ENCODE assay signal across 23 mouse cellular contexts in genomic region chr9:123846490-123846889, GRCm38 (mm10). TPM values are rescaled to one million over a fixed set of nuclear protein-coding genes. Genes with fewer than 3 reads are reported as not detected.
DNase-seq lines count a peak whose midpoint lies in the region; ATAC-seq and TF ChIP-seq lines count a peak whose summit lies in the region.
"Had no signal": no experiment of that assay in that cellular context is flagged by ENCODE, and none has a peak within 500 bp of the region (broad histone marks: within the 10 kb centered on the region; RNA-seq: fewer than 3 reads in every experiment).

No protein-coding gene starts in this region.

- H3K4me1 ChIP-seq in heart, embryonic 12.5 days (replicated peaks), result peaks cover 48% of the 10 kb centered on the region
- H3K4me1 ChIP-seq in CH12.LX (ENCODE audit: control insufficient read depth in 1 of 2, insufficient read depth in 2 of 2), result peaks cover 13 to 59% of the 10 kb centered on the region in 2 experiments
- peaks cover 38 to 41% of the 10 kb centered on the region in 2 experiments for H3K4me1 ChIP-seq in liver, embryonic 14.5 days (replicated peaks; ENCODE audit: control insufficient read depth in 2 of 2, insufficient read depth in 2 of 2, low read length in 1 of 2)
- 0 out of 2 replicates have a peak, but pooled peaks cover 2% of the 10 kb centered on the region for H3K4me1 ChIP-seq in intestine, embryonic 15.5 days (replicated peaks)

- peak overlapping the region; percentile 96 for H3K27ac ChIP-seq in heart, embryonic 12.5 days (ENCODE audit: poor library complexity, severe bottlenecking)
- H3K27ac ChIP-seq in CH12.LX (ENCODE audit: insufficient read depth, low read depth), result peak overlapping the region; percentile 74
- H3K27ac ChIP-seq in liver, embryonic 14.5 days, result peak overlapping the region; percentile 0; the same call in 1 of the 2 replicates
- H3K27ac ChIP-seq in intestine, embryonic 15.5 days, result no peak overlapping the region
- H3K27ac ChIP-seq: embryonic facial prominence, embryonic 10.5 days; hindbrain, embryonic 15.5 days; limb, embryonic 10.5 days; midbrain, embryonic 12.5 days had no signal

- no peak for ATAC-seq in heart, embryonic 12.5 days (ENCODE audit: insufficient number of reproducible peaks, low FRiP score)
- peak; percentile 55 for ATAC-seq in liver, embryonic 14.5 days (ENCODE audit: insufficient read depth)
- ATAC-seq in intestine, embryonic 15.5 days, result no peak
- ATAC-seq: forebrain, postnatal 0 days; lung, postnatal 0 days had no signal

- H3K4me3 ChIP-seq in heart, embryonic 12.5 days, result no peak overlapping the region
- no peak overlapping the region for H3K4me3 ChIP-seq in CH12.LX (replicated peaks in 1 of 3; ENCODE audit: low read depth in 2 of 3, low read length in 2 of 3, poor library complexity in 1 of 3)
- no peak overlapping the region for H3K4me3 ChIP-seq in liver, embryonic 14.5 days (ENCODE audit: insufficient read depth in 1 of 2, low read depth in 2 of 2, low read length in 2 of 2)
- H3K4me3 ChIP-seq in intestine, embryonic 15.5 days (replicated peaks), result no peak overlapping the region
- H3K4me3 ChIP-seq: embryonic facial prominence, embryonic 10.5 days; hindbrain, embryonic 15.5 days; limb, embryonic 10.5 days; midbrain, embryonic 12.5 days had no signal

- dilution Hi-C loops in CH12.LX (cut with MboI; ENCODE audit: extremely low pct_ligation_motif_present, extremely low pct_unique_long_range_greater_than_20kb, low sequenced_read_pairs), result no loop called here

- TF ChIP-seq CTCF in CH12.LX (conservative IDR thresholded peaks at IDR 0.05 in 1 of 2, IDR thresholded peaks at IDR 0.05 in 1 of 2; ENCODE audit: low read depth in 2 of 2, low read length in 2 of 2), result no peak
- TF ChIP-seq CTCF in liver, embryonic 14.5 days (IDR thresholded peaks at IDR 0.05; ENCODE audit: low read depth), result no peak

- peaks cover 42% of the 10 kb centered on the region for H3K79me2 ChIP-seq in CH12.LX (replicated peaks; ENCODE audit: control insufficient read depth, extremely low read depth, insufficient read depth, poor library complexity, severe bottlenecking)

- H3K4me2 ChIP-seq in heart, embryonic 12.5 days, result no peak overlapping the region
- H3K4me2 ChIP-seq in CH12.LX (ENCODE audit: insufficient read depth, low read depth, poor library complexity, severe bottlenecking), result 0 out of 2 replicates have a peak overlapping the region, but pooled peaks have one; percentile 9
- peak overlapping the region; percentile 8 for H3K4me2 ChIP-seq in liver, embryonic 14.5 days (ENCODE audit: low read depth)
- H3K4me2 ChIP-seq in intestine, embryonic 15.5 days (replicated peaks), result no peak overlapping the region
- H3K4me2 ChIP-seq: hindbrain, embryonic 15.5 days; midbrain, embryonic 12.5 days had no signal

- TF ChIP-seq POLR2A in CH12.LX (IDR thresholded peaks at IDR 0.05; ENCODE audit: low read depth, low read length), result no peak

- H3K9me3 ChIP-seq in heart, embryonic 12.5 days (replicated peaks), result no peaks in the 10 kb centered on the region
- no peaks in the 10 kb centered on the region for H3K9me3 ChIP-seq in CH12.LX (replicated peaks; ENCODE audit: low read length)
- no peaks in the 10 kb centered on the region for H3K9me3 ChIP-seq in liver, embryonic 14.5 days (ENCODE audit: control insufficient read depth, low read length)
- H3K9me3 ChIP-seq in intestine, embryonic 15.5 days, result no peaks in the 10 kb centered on the region
- H3K9me3 ChIP-seq: embryonic facial prominence, embryonic 10.5 days; hindbrain, embryonic 15.5 days; limb, embryonic 10.5 days; midbrain, embryonic 12.5 days had no signal

- no peak overlapping the region for H3K9ac ChIP-seq in heart, embryonic 12.5 days
- peak overlapping the region; percentile 86; the same call in 1 of the 2 replicates for H3K9ac ChIP-seq in CH12.LX (ENCODE audit: insufficient read depth, low read depth)
- H3K9ac ChIP-seq in liver, embryonic 14.5 days (replicated peaks), result no peak overlapping the region
- no peak overlapping the region for H3K9ac ChIP-seq in intestine, embryonic 15.5 days
- H3K9ac ChIP-seq: forebrain, postnatal 0 days; hindbrain, embryonic 15.5 days; midbrain, embryonic 12.5 days had no signal

- WGBS in heart, embryonic 12.5 days, result 33% methylated on average over 1 of the region's 1 CpGs
- 16% methylated on average over 1 of the region's 1 CpGs for WGBS in liver, embryonic 14.5 days (ENCODE audit: insufficient replicate concordance)
- WGBS in intestine, embryonic 15.5 days, result 83% methylated on average over 1 of the region's 1 CpGs

- no peak for TF ChIP-seq EP300 in CH12.LX (IDR thresholded peaks at IDR 0.05; ENCODE audit: low read length)
- TF ChIP-seq EP300 in liver, embryonic 14.5 days (IDR thresholded peaks at IDR 0.05; ENCODE audit: low read depth), result peak; percentile 67

- H3K27me3 ChIP-seq in heart, embryonic 12.5 days (replicated peaks), result no peaks in the 10 kb centered on the region
- no peaks in the 10 kb centered on the region for H3K27me3 ChIP-seq in CH12.LX (replicated peaks)
- no peaks in the 10 kb centered on the region for H3K27me3 ChIP-seq in liver, embryonic 14.5 days (ENCODE audit: control insufficient read depth, insufficient read depth, low read length)
- H3K27me3 ChIP-seq in intestine, embryonic 15.5 days (replicated peaks), result no peaks in the 10 kb centered on the region
- H3K27me3 ChIP-seq: hindbrain, embryonic 15.5 days; midbrain, embryonic 12.5 days had no signal

- peaks cover 12% of the 10 kb centered on the region for H3K36me3 ChIP-seq in heart, embryonic 12.5 days
- peaks cover 12 to 27% of the 10 kb centered on the region in 2 experiments for H3K36me3 ChIP-seq in CH12.LX (replicated peaks in 1 of 2; ENCODE audit: control insufficient read depth in 1 of 2, insufficient read depth in 1 of 2, low read length in 1 of 2)
- no peaks in the 10 kb centered on the region; the same call in 1 of the 2 replicates for H3K36me3 ChIP-seq in liver, embryonic 14.5 days (replicated peaks; ENCODE audit: control insufficient read depth, insufficient read depth, low read depth)
- H3K36me3 ChIP-seq in intestine, embryonic 15.5 days, result no peaks in the 10 kb centered on the region; the same call in 1 of the 2 replicates
- H3K36me3 ChIP-seq: hindbrain, embryonic 15.5 days had no signal

- in situ Hi-C loops in CH12.LX (cut with MboI; ENCODE audit: low pct_ligation_motif_present, low pct_unique_long_range_greater_than_20kb, low sequenced_read_pairs), result no loop called here

- no peak for TF ChIP-seq RAD21 in CH12.LX (IDR thresholded peaks at IDR 0.05; ENCODE audit: low read depth, low read length)

- no peak for DNase-seq in heart, adult 18-20 months
- no peak for DNase-seq in CH12.LX (ENCODE audit: extremely low read depth)
- peak; percentile 42 for DNase-seq in c-Kit-positive CD71-positive TER-119-negative erythroid progenitor cells, embryonic 14.5 days (ENCODE audit: low read depth)
- peak in 2 of 3 experiments; percentile 66 to 74 for DNase-seq in liver, embryonic 14.5 days (ENCODE audit: low read depth in 3 of 3, low spot score in 3 of 3)
- no peak for DNase-seq in frontal cortex, postnatal 10 days (ENCODE audit: low spot score in 2 of 2)
- DNase-seq in lung, postnatal 25 days (ENCODE audit: low spot score), result no peak
- DNase-seq: adrenal gland, postnatal 36 days; cerebellum, adult 11-12 months; cerebellum, postnatal 10 days; forebrain, postnatal 0 days; kidney, adult 8-10 months; kidney, postnatal 14 days had no signal

TF ChIP-seq in CH12.LX, 34 proteins besides CTCF, POLR2A, EP300 and RAD21 (continues in another document):
- TF ChIP-seq NRF1 (IDR thresholded peaks at IDR 0.05; ENCODE audit: low read depth, low read length) (no peak), ELF1 (IDR thresholded peaks at IDR 0.05; ENCODE audit: low read depth, low read length) (no peak), IRF4 (IDR thresholded peaks at IDR 0.05; ENCODE audit: low read depth, low read length) (no peak), MYC (IDR thresholded peaks at IDR 0.05; ENCODE audit: low read depth, low read length) (no peak), MXI1 (IDR thresholded peaks at IDR 0.05; ENCODE audit: low read depth, low read length) (no peak), MAZ (IDR thresholded peaks at IDR 0.05; ENCODE audit: low read depth, low read length) (no peak), UBTF (IDR thresholded peaks at IDR 0.05; ENCODE audit: low read depth, low read length) (no peak), ZMIZ1 (IDR thresholded peaks at IDR 0.05; ENCODE audit: low read depth, low read length) (no peak), MAX (IDR thresholded peaks at IDR 0.05; ENCODE audit: low read length) (no peak), TCF12 (IDR thresholded peaks at IDR 0.05; ENCODE audit: low read depth, low read length) (no peak), CHD1 (IDR thresholded peaks at IDR 0.05; ENCODE audit: low read depth, low read length) (no peak)

RNA-seq across cellular contexts. Expression of gene Fyco1, which starts 5.2 kb away (rescaled TPM):
- 30.3 and 31.0 TPM in 2 replicates for polyA plus RNA-seq in heart, embryonic 12.5 days (2016; fragmentation: Nextera tagmentation; extraction: Ambion mirVana)
- 100 to 1,000 TPM; 257 TPM for total RNA-seq in heart, adult 18-20 months (2021)
- 6.9 and 10.2 TPM in 2 replicates for total RNA-seq in CH12.LX (2012; rRNA removed)
- total RNA-seq in CH12.LX (2014; rRNA removed), result 1.9 and 2.1 TPM in 2 replicates
- polyA plus RNA-seq in CH12.LX (2012; ENCODE audit: insufficient read length, low read depth), result 5.1 and 6.0 TPM in 2 replicates
- polyA plus RNA-seq in liver, embryonic 14.5 days (2012; rRNA removed), result 2.1 and 2.5 TPM in 2 replicates
- polyA plus RNA-seq in liver, embryonic 14.5 days (2014; fragmentation: Nextera tagmentation; extraction: Ambion mirVana), result 1.6 and 2.9 TPM in 2 replicates
- 11.2 and 12.0 TPM in 2 replicates for polyA plus RNA-seq in intestine, embryonic 15.5 days (2015; fragmentation: Nextera tagmentation; extraction: Ambion mirVana)

RNA-seq across cellular contexts. Expression of gene Xcr1, which starts 15.3 kb away (rescaled TPM):
- polyA plus RNA-seq in heart, embryonic 12.5 days (2016; fragmentation: Nextera tagmentation; extraction: Ambion mirVana), result not detected in 2 replicates
- under 1 TPM in 1 of 2 experiments, not detected in 1; 0.13 TPM for total RNA-seq in heart, adult 18-20 months (2021)
- 0.92 and 1.9 TPM in 2 replicates for total RNA-seq in CH12.LX (2012; rRNA removed)
- 0.53 and 0.62 TPM in 2 replicates for total RNA-seq in CH12.LX (2014; rRNA removed)
- polyA plus RNA-seq in CH12.LX (2012; ENCODE audit: insufficient read length, low read depth), result 0.56 and 0.57 TPM in 2 replicates
- polyA plus RNA-seq in liver, embryonic 14.5 days (2012; rRNA removed), result 0.01 TPM in 1 of 2 replicates, not detected in the other
- polyA plus RNA-seq in liver, embryonic 14.5 days (2014; fragmentation: Nextera tagmentation; extraction: Ambion mirVana), result not detected in 2 replicates
- polyA plus RNA-seq in intestine, embryonic 15.5 days (2015; fragmentation: Nextera tagmentation; extraction: Ambion mirVana), result not detected in 2 replicates
- total RNA-seq: forebrain, postnatal 0 days; layer of hippocampus, adult 18-20 months; layer of hippocampus, postnatal 25 days had no signal
- polyA plus RNA-seq: embryonic facial prominence, embryonic 10.5 days; limb, embryonic 10.5 days; midbrain, embryonic 12.5 days; neural tube, embryonic 11.5 days had no signal

RNA-seq across cellular contexts. Expression of gene Cxcr6, which starts 40.2 kb away (rescaled TPM):
- polyA plus RNA-seq in heart, embryonic 12.5 days (2016; fragmentation: Nextera tagmentation; extraction: Ambion mirVana), result 0.37 and 0.48 TPM in 2 replicates
- total RNA-seq in heart, adult 18-20 months (2021), result under 1 TPM; 0.17 to 0.39 TPM
- 0.08 and 0.34 TPM in 2 replicates for total RNA-seq in CH12.LX (2012; rRNA removed)
- total RNA-seq in CH12.LX (2014; rRNA removed), result 1.4 and 1.5 TPM in 2 replicates
- polyA plus RNA-seq in CH12.LX (2012; ENCODE audit: insufficient read length, low read depth), result 0.80 and 1.0 TPM in 2 replicates
- 0.03 and 0.04 TPM in 2 replicates for polyA plus RNA-seq in liver, embryonic 14.5 days (2012; rRNA removed)
- polyA plus RNA-seq in liver, embryonic 14.5 days (2014; fragmentation: Nextera tagmentation; extraction: Ambion mirVana), result 0.18 and 0.23 TPM in 2 replicates
- 1.3 and 1.6 TPM in 2 replicates for polyA plus RNA-seq in intestine, embryonic 15.5 days (2015; fragmentation: Nextera tagmentation; extraction: Ambion mirVana)
- total RNA-seq: forebrain, postnatal 0 days; layer of hippocampus, adult 18-20 months; layer of hippocampus, postnatal 25 days had no signal
- polyA plus RNA-seq: cortical plate, adult 2 months; forebrain, postnatal 0 days had no signal

Comparison
In these comparisons a context has a peak if more than half of its experiments do, and no peak if none do; other contexts are left out.
1. H3K4me2 ChIP-seq: peak in CH12.LX (single experiment) and liver, embryonic 14.5 days (single experiment); none in heart, embryonic 12.5 days (single experiment) and intestine, embryonic 15.5 days (single experiment).
2. DNase-seq: peak in c-Kit-positive CD71-positive TER-119-negative erythroid progenitor cells, embryonic 14.5 days (single experiment) and liver, embryonic 14.5 days (2 of 3); none in heart, adult 18-20 months (0 of 2), CH12.LX (single experiment), frontal cortex, postnatal 10 days (0 of 2) and lung, postnatal 25 days (single experiment).